Mouse (Mus musculus): ENCODE measurements around the gene Klhl3.

DNA sequence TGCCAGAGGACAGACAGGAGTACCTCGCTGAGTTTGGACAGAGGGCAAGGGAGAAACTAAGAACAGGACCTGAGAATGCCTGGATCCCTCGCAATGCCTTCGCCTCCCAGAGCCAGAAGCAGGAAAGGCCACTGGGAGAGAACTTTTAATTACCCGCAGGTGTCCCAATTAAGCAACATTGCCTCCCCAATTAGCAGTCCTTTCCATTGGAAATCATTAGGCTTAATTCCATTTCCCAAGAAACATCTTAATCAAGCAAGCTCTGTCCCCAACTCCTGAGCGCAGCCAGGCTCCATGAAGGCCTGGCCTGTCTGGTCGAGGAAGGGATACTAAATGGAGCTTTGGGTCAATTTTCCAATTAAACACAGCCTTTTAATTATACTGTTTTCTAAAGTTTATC lies 147.7 kb downstream of the Klhl3 start:
- TF ChIP-seq POLR2A (IDR thresholded peaks at IDR 0.05; ENCODE audit: low read depth, low read length), result no peak
- TF ChIP-seq CTCF (IDR thresholded peaks at IDR 0.05; ENCODE audit: extremely low read depth, insufficient read length, insufficient replicate concordance, low read depth, low read length), result no peak

Measured in small intestine, adult 2 months (tissue).